Mouse (Mus musculus): ENCODE measurements around the gene Olfr384. TPM values are rescaled to one million over a fixed set of nuclear protein-coding genes. Genes with fewer than 3 reads are reported as not detected.
"Not testable (repeated sequence)": the region's sequence is repeated elsewhere in the genome, so short reads cannot be mapped to it uniquely, and the experiment has no call there.

Olfr384 gene
- not detected in 2 replicates for polyA plus RNA-seq (2014; fragmentation: Nextera tagmentation; extraction: Ambion mirVana)

- no peak within 1 kb of the TSS for H3K4me2 ChIP-seq (ENCODE audit: low read length)
- H3K4me3 ChIP-seq (ENCODE audit: control insufficient read depth in 1 of 2, insufficient read depth in 1 of 2, low read depth in 1 of 2, low read length in 2 of 2), result no peak within 1 kb of the TSS
- 0 out of 2 replicates have a peak, but pooled peaks cover 5% of the 10 kb centered on the region for H3K9me3 ChIP-seq (ENCODE audit: control insufficient read depth, low read length)
- H3K36me3 ChIP-seq (ENCODE audit: control insufficient read depth, insufficient read depth, low read length), result no peaks in the 10 kb centered on the region
- H3K27me3 ChIP-seq (ENCODE audit: control insufficient read depth, insufficient read depth, low read length), result no peaks in the 10 kb centered on the region
- ATAC-seq (ENCODE audit: insufficient number of reproducible peaks, insufficient read depth, low FRiP score, low read depth), result no peak
- no peaks in the 10 kb centered on the region for H3K4me1 ChIP-seq (ENCODE audit: control insufficient read depth in 2 of 2, insufficient read depth in 2 of 2, low read length in 2 of 2)
- H3K9ac ChIP-seq (ENCODE audit: low read length), result no peak within 1 kb of the TSS
- no peak within 1 kb of the TSS for H3K27ac ChIP-seq (replicated peaks in 1 of 2; ENCODE audit: control insufficient read depth in 1 of 2, insufficient read depth in 1 of 2, low read depth in 2 of 2, low read length in 2 of 2)
Measured at GRCm38 (mm10) chr11:73598294-73598693, at the start of gene Olfr384. Gene Olfr384, plus strand, starts transcription at chr11:73598594.

GRCm38 (mm10) chr11:73579871-73580270, 18.5 kb upstream of the Olfr384 start:
- Histone ChIP-seq H3K4me3 (ENCODE audit: control insufficient read depth in 1 of 2, insufficient read depth in 1 of 2, low read depth in 1 of 2, low read length in 2 of 2) (no peak overlapping the region), H3K9me3 (ENCODE audit: control insufficient read depth, low read length) (peaks cover 5% of the 10 kb centered on the region; the same call in 1 of the 2 replicates), H3K4me2 (ENCODE audit: low read length) (no peak overlapping the region), H3K9ac (ENCODE audit: low read length) (no peak overlapping the region), H3K36me3 (ENCODE audit: control insufficient read depth, insufficient read depth, low read length) (no peaks in the 10 kb centered on the region), H3K4me1 (ENCODE audit: control insufficient read depth in 2 of 2, insufficient read depth in 2 of 2, low read length in 2 of 2) (no peaks in the 10 kb centered on the region), H3K27me3 (ENCODE audit: control insufficient read depth, insufficient read depth, low read length) (no peaks in the 10 kb centered on the region), H3K27ac (replicated peaks in 1 of 2; ENCODE audit: control insufficient read depth in 1 of 2, insufficient read depth in 1 of 2, low read depth in 2 of 2, low read length in 2 of 2) (no peak overlapping the region)
- no peak for ATAC-seq (ENCODE audit: insufficient number of reproducible peaks, insufficient read depth, low FRiP score, low read depth)

GRCm38 (mm10) chr11:73583188-73583587, 15.2 kb upstream of the Olfr384 start:
- H3K27me3 ChIP-seq (ENCODE audit: control insufficient read depth, insufficient read depth, low read length); H3K9me3 ChIP-seq (ENCODE audit: control insufficient read depth, low read length); H3K36me3 ChIP-seq (ENCODE audit: control insufficient read depth, insufficient read depth, low read length); H3K27ac ChIP-seq (replicated peaks in 1 of 2; ENCODE audit: control insufficient read depth in 1 of 2, insufficient read depth in 1 of 2, low read depth in 2 of 2, low read length in 2 of 2); H3K4me1 ChIP-seq (ENCODE audit: control insufficient read depth in 2 of 2, insufficient read depth in 2 of 2, low read length in 2 of 2); H3K4me3 ChIP-seq (ENCODE audit: control insufficient read depth in 1 of 2, insufficient read depth in 1 of 2, low read depth in 1 of 2, low read length in 2 of 2); H3K4me2 ChIP-seq (ENCODE audit: low read length); ATAC-seq (ENCODE audit: insufficient number of reproducible peaks, insufficient read depth, low FRiP score, low read depth); H3K9ac ChIP-seq (ENCODE audit: low read length): not testable (repeated sequence)
- 47% methylated on average over 1 of the region's 1 CpGs for WGBS

GRCm38 (mm10) chr11:73592908-73593307, 5.5 kb upstream of the Olfr384 start, which contains the start of gene Olfr385:
Gene Olfr385, minus strand, starts transcription at chr11:73593008.
- no peak within 1 kb of the TSS for H3K9ac ChIP-seq (ENCODE audit: low read length)
- H3K36me3 ChIP-seq (ENCODE audit: control insufficient read depth, insufficient read depth, low read length), result no peaks in the 10 kb centered on the region
- no peak within 1 kb of the TSS for H3K27ac ChIP-seq (replicated peaks in 1 of 2; ENCODE audit: control insufficient read depth in 1 of 2, insufficient read depth in 1 of 2, low read depth in 2 of 2, low read length in 2 of 2)
- no peak within 1 kb of the TSS for H3K4me2 ChIP-seq (ENCODE audit: low read length)
- H3K9me3 ChIP-seq (ENCODE audit: control insufficient read depth, low read length), result no peaks in the 10 kb centered on the region
- ATAC-seq (ENCODE audit: insufficient number of reproducible peaks, insufficient read depth, low FRiP score, low read depth), result no peak
- no peaks in the 10 kb centered on the region for H3K4me1 ChIP-seq (ENCODE audit: control insufficient read depth in 2 of 2, insufficient read depth in 2 of 2, low read length in 2 of 2)
- no peaks in the 10 kb centered on the region for H3K27me3 ChIP-seq (ENCODE audit: control insufficient read depth, insufficient read depth, low read length)
- no peak within 1 kb of the TSS for H3K4me3 ChIP-seq (ENCODE audit: control insufficient read depth in 1 of 2, insufficient read depth in 1 of 2, low read depth in 1 of 2, low read length in 2 of 2)

Other genes with a start within 250 kb of the Olfr384 start
- not detected in 2 replicates for gene Olfr20, start 247.8 kb upstream of the Olfr384 start, polyA plus RNA-seq (2014; fragmentation: Nextera tagmentation; extraction: Ambion mirVana)
- gene Olfr376, start 227.3 kb upstream of the Olfr384 start, polyA plus RNA-seq (2014; fragmentation: Nextera tagmentation; extraction: Ambion mirVana), result not detected in 2 replicates
- gene Olfr1, start 199.0 kb upstream of the Olfr384 start, polyA plus RNA-seq (2014; fragmentation: Nextera tagmentation; extraction: Ambion mirVana), result not detected in 2 replicates
- not detected in 2 replicates for gene Olfr378, start 170.1 kb upstream of the Olfr384 start, polyA plus RNA-seq (2014; fragmentation: Nextera tagmentation; extraction: Ambion mirVana)
- not detected in 2 replicates for gene Olfr380, start 141.1 kb upstream of the Olfr384 start, polyA plus RNA-seq (2014; fragmentation: Nextera tagmentation; extraction: Ambion mirVana)
- not detected in 2 replicates for gene Olfr381, start 107.0 kb upstream of the Olfr384 start, polyA plus RNA-seq (2014; fragmentation: Nextera tagmentation; extraction: Ambion mirVana)
- not detected in 2 replicates for gene Olfr382, start 81.4 kb upstream of the Olfr384 start, polyA plus RNA-seq (2014; fragmentation: Nextera tagmentation; extraction: Ambion mirVana)
- not detected in 2 replicates for gene Olfr385, start 5.6 kb upstream of the Olfr384 start, polyA plus RNA-seq (2014; fragmentation: Nextera tagmentation; extraction: Ambion mirVana)
- gene Zfp735, start 90.2 kb downstream of the Olfr384 start, polyA plus RNA-seq (2014; fragmentation: Nextera tagmentation; extraction: Ambion mirVana), result not detected in 2 replicates
- gene Olfr389, start 182.1 kb downstream of the Olfr384 start, polyA plus RNA-seq (2014; fragmentation: Nextera tagmentation; extraction: Ambion mirVana), result not detected in 2 replicates
- not detected in 2 replicates for gene Olfr390, start 184.4 kb downstream of the Olfr384 start, polyA plus RNA-seq (2014; fragmentation: Nextera tagmentation; extraction: Ambion mirVana)
- gene Olfr391-ps, start 204.5 kb downstream of the Olfr384 start, polyA plus RNA-seq (2014; fragmentation: Nextera tagmentation; extraction: Ambion mirVana), result not detected in 2 replicates
- not detected in 2 replicates for gene Olfr392, start 218.5 kb downstream of the Olfr384 start, polyA plus RNA-seq (2014; fragmentation: Nextera tagmentation; extraction: Ambion mirVana)